Mouse (Mus musculus) embryo, embryonic 11.5 days (tissue): ENCODE data around the gene Elane.
"Not testable (repeated sequence)": the region's sequence is repeated elsewhere in the genome, so short reads cannot be mapped to it uniquely, and the experiment has no call there.

Experiments used
- DNase-seq: peaks from one replicate; pipeline ENCODE4 v3.0.0-alpha.2; 2012; ENCODE audit warnings: low read depth, low spot score

Gene Elane

GRCm38 (mm10) chr10:79883297-79884084 is 2.6 kb upstream of the Elane start:
- peak; percentile 64 for DNase-seq

- no peak for DNase-seq
Measured at GRCm38 (mm10) chr10:79884446-79884845, 1.6 kb upstream of the Elane start.

- DNase-seq = not testable (repeated sequence)
Measured at GRCm38 (mm10) chr10:79884938-79885337, 1.1 kb upstream of the Elane start.

- DNase-seq = no peak
Measured at GRCm38 (mm10) chr10:79886611-79887010, 564 bp downstream of the Elane start.

GRCm38 (mm10) chr10:79889386-79889785 is 3.3 kb downstream of the Elane start:
- no peak for DNase-seq

- no peak for DNase-seq
Measured at GRCm38 (mm10) chr10:79890670-79891069, 4.6 kb downstream of the Elane start, which contains the start of gene Cfd. Cfd (plus strand) TSS chr10:79890853.

GRCm38 (mm10) chr10:79892451-79893118 is 6.5 kb downstream of the Elane start:
- peak; percentile 60 for DNase-seq

GRCm38 (mm10) chr10:79896306-79896705 is 10.3 kb downstream of the Elane start:
- no peak for DNase-seq

- no peak for DNase-seq
Measured at GRCm38 (mm10) chr10:79896814-79897213, 10.8 kb downstream of the Elane start.

GRCm38 (mm10) chr10:79897316-79898245 is 11.5 kb downstream of the Elane start:
- no peak for DNase-seq

- no peak for DNase-seq
Measured at GRCm38 (mm10) chr10:79900951-79901410, 14.9 kb downstream of the Elane start.

GRCm38 (mm10) chr10:79906712-79907111 is 20.7 kb downstream of the Elane start:
- no peak for DNase-seq

GRCm38 (mm10) chr10:79907415-79907814 is 21.4 kb downstream of the Elane start:
- DNase-seq = no peak

- DNase-seq = peak; percentile 91
Measured at GRCm38 (mm10) chr10:79908167-79909091, 22.4 kb downstream of the Elane start, which contains the start of gene Med16. Med16 (minus strand) TSS chr10:79908923.

- no peak for DNase-seq
Measured at GRCm38 (mm10) chr10:79909092-79909922, 23.3 kb downstream of the Elane start.

- no peak for DNase-seq
Measured at GRCm38 (mm10) chr10:79910556-79910955, 24.5 kb downstream of the Elane start, which contains the start of gene Gm26602. Gm26602 (plus strand) TSS chr10:79910856.

- no peak for DNase-seq
Measured at GRCm38 (mm10) chr10:79912412-79912811, 26.4 kb downstream of the Elane start.

GRCm38 (mm10) chr10:79914131-79914947 is 28.3 kb downstream of the Elane start:
- DNase-seq = no peak
